Mouse (Mus musculus): ENCODE data around the gene Pbx1. TPM values are rescaled to one million over a fixed set of nuclear protein-coding genes. Genes with fewer than 3 reads are reported as not detected.

Pbx1 gene
- total and polyA plus RNA-seq, 3 experiments, result 0.10 TPM; not detected in 2

DNA sequence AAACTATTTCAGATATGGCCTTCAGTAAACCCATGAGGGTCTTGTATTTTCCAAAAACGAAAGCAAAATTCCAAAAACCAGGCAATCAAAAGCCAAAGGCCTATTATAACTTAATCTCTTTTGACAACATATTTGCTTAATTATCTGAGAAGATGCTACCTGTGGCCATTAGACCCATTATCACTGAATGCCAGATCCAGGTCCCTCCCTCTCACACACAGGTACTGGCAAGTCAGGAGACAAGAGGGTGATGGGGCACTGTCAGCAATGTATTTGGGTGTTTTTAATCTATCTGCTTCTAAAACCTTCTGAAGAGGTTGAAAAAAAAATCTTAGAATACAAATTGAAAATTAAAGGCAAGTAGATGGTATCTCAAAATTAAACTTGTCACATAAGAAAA lies 138.4 kb downstream of the Pbx1 start:
- Histone ChIP-seq H3K27me3 (ENCODE audit: control insufficient read depth in 1 of 2, insufficient read depth in 2 of 2, low read length in 2 of 2) (no peaks in the 10 kb centered on the region), H3K27ac (ENCODE audit: control insufficient read depth, low read depth, low read length) (no peak overlapping the region), H3K9ac (ENCODE audit: control insufficient read depth, low read depth, low read length, poor library complexity, severe bottlenecking) (no peak overlapping the region), H3K79me2 (ENCODE audit: control insufficient read depth, insufficient read depth, low read length, poor library complexity) (no peaks in the 10 kb centered on the region), H3K9me3 (replicated peaks; ENCODE audit: insufficient read depth, low read length) (no peaks in the 10 kb centered on the region), H3K4me1 (ENCODE audit: control insufficient read depth in 1 of 2, insufficient read depth in 2 of 2, low read length in 2 of 2) (peaks cover 23 to 42% of the 10 kb centered on the region in 2 experiments), H3K4me3 (ENCODE audit: control insufficient read depth in 1 of 2, insufficient read depth in 1 of 2, low read depth in 2 of 2, low read length in 2 of 2) (no peak overlapping the region), H3K36me3 (ENCODE audit: control insufficient read depth in 1 of 2, insufficient read depth in 2 of 2, low read length in 2 of 2) (peaks cover 0 to 36% of the 10 kb centered on the region in 2 experiments; a peak in 2 of 4 replicates)
- DNase-seq (ENCODE audit: low read depth, low spot score), result no peak
- TF ChIP-seq MYB (IDR thresholded peaks at IDR 0.05; ENCODE audit: low read depth, low read length) (no peak), ZC3H11A (IDR thresholded peaks at IDR 0.05; ENCODE audit: low read depth, low read length) (no peak), MAFK (IDR thresholded peaks at IDR 0.05; ENCODE audit: borderline replicate concordance, low read depth, low read length) (no peak), CHD2 (IDR thresholded peaks at IDR 0.05; ENCODE audit: low read length) (no peak), MEF2A (IDR thresholded peaks at IDR 0.05; ENCODE audit: extremely low read depth, insufficient replicate concordance, low read depth, low read length, poor library complexity, severe bottlenecking) (no peak), MXI1 (IDR thresholded peaks at IDR 0.05; ENCODE audit: low read depth, low read length) (no peak), ZKSCAN1 (IDR thresholded peaks at IDR 0.05; ENCODE audit: low read depth, low read length) (no peak), ELF1 (IDR thresholded peaks at IDR 0.05; ENCODE audit: low read depth, low read length) (no peak)

DNA sequence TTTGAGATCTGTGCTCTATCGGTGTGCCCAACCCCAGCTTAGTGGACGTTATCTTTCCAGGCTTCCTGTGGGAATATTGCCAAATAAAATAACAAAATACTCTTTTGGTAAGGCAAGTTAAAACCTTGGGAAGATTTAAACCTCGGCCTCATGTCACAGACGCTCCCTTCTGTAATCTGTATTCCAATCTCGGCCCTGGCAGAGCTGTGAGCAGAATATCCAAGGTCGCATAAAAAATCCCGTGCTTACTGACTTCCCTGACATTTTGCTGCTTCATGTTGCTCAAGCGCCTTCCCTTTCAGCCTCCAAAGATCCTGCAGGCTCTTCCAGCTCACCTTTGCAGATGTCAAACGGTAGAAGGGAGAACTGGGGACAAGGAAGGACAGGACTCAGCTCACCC lies 140.0 kb downstream of the Pbx1 start:
- H3K9ac ChIP-seq (ENCODE audit: control insufficient read depth, low read depth, low read length, poor library complexity, severe bottlenecking), result no peak overlapping the region
- no peaks in the 10 kb centered on the region for H3K9me3 ChIP-seq (replicated peaks; ENCODE audit: insufficient read depth, low read length)
- H3K79me2 ChIP-seq (ENCODE audit: control insufficient read depth, insufficient read depth, low read length, poor library complexity), result no peaks in the 10 kb centered on the region
- no peaks in the 10 kb centered on the region for H3K27me3 ChIP-seq (ENCODE audit: control insufficient read depth in 1 of 2, insufficient read depth in 2 of 2, low read length in 2 of 2)
- DNase-seq (ENCODE audit: low read depth, low spot score), result no peak
- H3K36me3 ChIP-seq (ENCODE audit: control insufficient read depth in 1 of 2, insufficient read depth in 2 of 2, low read length in 2 of 2), result peaks cover 0 to 45% of the 10 kb centered on the region in 2 experiments; a peak in 2 of 4 replicates
- peaks cover 30 to 47% of the 10 kb centered on the region in 2 experiments for H3K4me1 ChIP-seq (ENCODE audit: control insufficient read depth in 1 of 2, insufficient read depth in 2 of 2, low read length in 2 of 2)
- TF ChIP-seq GATA1 (IDR thresholded peaks at IDR 0.05; ENCODE audit: low read depth, low read length) (no peak), NELFE (IDR thresholded peaks at IDR 0.05; ENCODE audit: low read depth, low read length) (no peak), HCFC1 (IDR thresholded peaks at IDR 0.05; ENCODE audit: low read depth, low read length) (no peak), ZKSCAN1 (IDR thresholded peaks at IDR 0.05; ENCODE audit: low read depth, low read length) (no peak), EP300 (IDR thresholded peaks at IDR 0.05; ENCODE audit: low read depth in 1 of 2, low read length in 2 of 2) (no peak), JUND (IDR thresholded peaks at IDR 0.05; ENCODE audit: low read depth, low read length) (no peak), KAT2A (conservative IDR thresholded peaks at IDR 0.05; ENCODE audit: low read depth, low read length) (no peak), SMC3 (IDR thresholded peaks at IDR 0.05; ENCODE audit: low read depth, low read length) (no peak), TCF12 (IDR thresholded peaks at IDR 0.05; ENCODE audit: low read depth, low read length) (no peak), USF2 (IDR thresholded peaks at IDR 0.05; ENCODE audit: borderline replicate concordance in 1 of 2, insufficient read depth in 1 of 2, low read depth in 1 of 2, low read length in 2 of 2) (no peak), ZNF384 (IDR thresholded peaks at IDR 0.05; ENCODE audit: low read depth, low read length) (no peak), USF1 (IDR thresholded peaks at IDR 0.05; ENCODE audit: low read depth, low read length) (no peak)
- no peak overlapping the region for H3K27ac ChIP-seq (ENCODE audit: control insufficient read depth, low read depth, low read length)
- no peak overlapping the region for H3K4me3 ChIP-seq (ENCODE audit: control insufficient read depth in 1 of 2, insufficient read depth in 1 of 2, low read depth in 2 of 2, low read length in 2 of 2)

All from MEL (cell line).